Mouse (Mus musculus) urinary bladder, postnatal 25 days (tissue): ENCODE measurements around the gene Gm42878.
"Not testable (repeated sequence)": the region's sequence is repeated elsewhere in the genome, so short reads cannot be mapped to it uniquely, and the experiment has no call there.

Source experiments
- DNase-seq: peaks from one replicate; pipeline ENCODE4 v3.0.0; 2022; ENCODE audit warnings: low spot score

Gm42878 gene

GRCm38 (mm10) chr5:121564468-121564895 is 19.2 kb upstream of the Gm42878 start:
- DNase-seq = peak; percentile 83

GRCm38 (mm10) chr5:121562436-121562835 is 17.2 kb upstream of the Gm42878 start:
- DNase-seq = no peak

- no peak for DNase-seq
Observed at GRCm38 (mm10) chr5:121549196-121549595, 3.9 kb upstream of the Gm42878 start.

- no peak for DNase-seq
Observed at GRCm38 (mm10) chr5:121547084-121547483, 1.8 kb upstream of the Gm42878 start.

- DNase-seq = peak; percentile 41
Observed at GRCm38 (mm10) chr5:121546530-121546895, 1.2 kb upstream of the Gm42878 start.

- DNase-seq = peak; percentile 98
Observed at GRCm38 (mm10) chr5:121545793-121546529, 679 bp upstream of the Gm42878 start, which contains the start of gene Mapkapk5. TSS of gene Mapkapk5 (minus strand) at chr5:121545905.

- DNase-seq = no peak
Observed at GRCm38 (mm10) chr5:121543370-121543769, 1.9 kb downstream of the Gm42878 start.

GRCm38 (mm10) chr5:121541235-121541634 is 4.0 kb downstream of the Gm42878 start:
- no peak for DNase-seq

- DNase-seq = no peak
Observed at GRCm38 (mm10) chr5:121540066-121540465, 5.2 kb downstream of the Gm42878 start.

- DNase-seq = no peak
Observed at GRCm38 (mm10) chr5:121537588-121537987, 7.7 kb downstream of the Gm42878 start.

GRCm38 (mm10) chr5:121536921-121537555 is 8.2 kb downstream of the Gm42878 start:
- DNase-seq = no peak

GRCm38 (mm10) chr5:121535116-121535515 is 10.2 kb downstream of the Gm42878 start:
- DNase-seq = no peak

- no peak for DNase-seq
Observed at GRCm38 (mm10) chr5:121534521-121534920, 10.8 kb downstream of the Gm42878 start.

GRCm38 (mm10) chr5:121526961-121527360 is 18.3 kb downstream of the Gm42878 start:
- DNase-seq = no peak

GRCm38 (mm10) chr5:121526526-121526925 is 18.8 kb downstream of the Gm42878 start:
- DNase-seq = no peak

- no peak for DNase-seq
Observed at GRCm38 (mm10) chr5:121525774-121526450, 19.4 kb downstream of the Gm42878 start.

GRCm38 (mm10) chr5:121519758-121520157 is 25.5 kb downstream of the Gm42878 start:
- DNase-seq = not testable (repeated sequence)

- no peak for DNase-seq
Observed at GRCm38 (mm10) chr5:121518983-121519382, 26.3 kb downstream of the Gm42878 start.

GRCm38 (mm10) chr5:121510009-121510408 is 35.3 kb downstream of the Gm42878 start:
- no peak for DNase-seq

GRCm38 (mm10) chr5:121506846-121507245 is 38.4 kb downstream of the Gm42878 start:
- DNase-seq = no peak

GRCm38 (mm10) chr5:121503231-121503630 is 42.1 kb downstream of the Gm42878 start, which contains the start of gene Adam1b:
TSS of gene Adam1b (minus strand) at chr5:121503435.
- DNase-seq = no peak

GRCm38 (mm10) chr5:121501424-121501996 is 43.8 kb downstream of the Gm42878 start:
- not testable (repeated sequence) for DNase-seq
